Mouse (Mus musculus) T-helper 2 cell (primary cell): Measurements from ENCODE around the gene Slc25a28.

Source experiments
- in situ Hi-C: fragments of 300-600 bp; cut with MboI, MseI; formaldehyde crosslinking; loops from one replicate; pipeline ENCODE4 v1.15.1; 2025; ENCODE audit warnings: high pct_unique_total_duplicates

Slc25a28 gene

GRCm38 (mm10) chr19:43674730-43675524 lies at the start of gene Slc25a28:
Gene Slc25a28 (minus strand): TSS chr19:43674881.
- in situ Hi-C loops = loop anchor here (25.0 kb wide), 1 partner anchor 1688 kb away; the partner anchor contains the start of genes Mms19 and Ubtd1

GRCm38 (mm10) chr19:43724194-43724593 lies 49.5 kb upstream of the Slc25a28 start:
- in situ Hi-C loops = no loop called here

GRCm38 (mm10) chr19:43723501-43723900 lies 48.8 kb upstream of the Slc25a28 start:
- in situ Hi-C loops = no loop called here

DNA sequence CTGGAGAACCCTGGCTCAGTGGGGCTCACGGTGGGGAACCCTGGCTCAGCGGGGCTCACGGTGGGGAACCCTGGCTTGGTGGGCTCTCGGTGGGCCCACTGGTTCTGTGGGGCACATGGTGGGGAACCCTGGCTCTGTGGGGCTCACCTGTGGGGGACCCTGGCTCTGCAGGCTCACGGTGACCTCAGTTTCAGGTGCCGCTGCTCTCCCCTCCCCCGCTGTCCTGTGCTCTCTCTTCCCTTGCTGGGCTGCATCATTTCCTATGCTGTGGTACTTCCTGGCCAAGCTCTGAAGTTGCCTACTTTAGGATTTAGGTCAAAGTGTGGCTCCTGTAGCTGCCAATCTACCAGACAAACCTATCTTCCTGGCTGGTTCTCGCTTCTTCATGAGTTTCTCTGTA lies 48.2 kb upstream of the Slc25a28 start:
- in situ Hi-C loops = no loop called here

GRCm38 (mm10) chr19:43720061-43720460 lies 45.4 kb upstream of the Slc25a28 start:
- in situ Hi-C loops = no loop called here

DNA sequence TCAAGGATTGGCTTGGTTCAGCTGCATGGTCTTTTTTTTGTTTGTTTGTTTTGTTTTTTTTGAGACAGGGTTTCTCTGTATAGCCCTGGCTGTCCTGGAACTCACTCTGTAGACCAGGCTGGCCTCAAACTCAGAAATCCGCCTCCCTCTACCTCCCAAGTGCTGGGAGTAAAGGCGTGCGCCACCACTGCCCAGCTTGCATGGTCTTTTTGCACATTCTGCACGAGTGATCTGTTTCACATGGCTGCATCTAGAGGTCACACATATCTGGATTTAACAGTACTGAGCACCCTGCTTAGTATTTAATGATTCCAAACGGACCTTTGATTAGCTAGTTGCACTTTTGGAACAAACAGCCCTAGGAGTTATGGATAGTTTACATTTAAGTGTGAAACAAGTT lies 37.3 kb upstream of the Slc25a28 start:
- in situ Hi-C loops = no loop called here

GRCm38 (mm10) chr19:43711159-43711916 lies 36.7 kb upstream of the Slc25a28 start:
- in situ Hi-C loops = no loop called here

- in situ Hi-C loops = no loop called here
Observed at GRCm38 (mm10) chr19:43709317-43709716, 34.6 kb upstream of the Slc25a28 start.

- in situ Hi-C loops = no loop called here
Observed at GRCm38 (mm10) chr19:43708206-43708605, 33.5 kb upstream of the Slc25a28 start.

DNA sequence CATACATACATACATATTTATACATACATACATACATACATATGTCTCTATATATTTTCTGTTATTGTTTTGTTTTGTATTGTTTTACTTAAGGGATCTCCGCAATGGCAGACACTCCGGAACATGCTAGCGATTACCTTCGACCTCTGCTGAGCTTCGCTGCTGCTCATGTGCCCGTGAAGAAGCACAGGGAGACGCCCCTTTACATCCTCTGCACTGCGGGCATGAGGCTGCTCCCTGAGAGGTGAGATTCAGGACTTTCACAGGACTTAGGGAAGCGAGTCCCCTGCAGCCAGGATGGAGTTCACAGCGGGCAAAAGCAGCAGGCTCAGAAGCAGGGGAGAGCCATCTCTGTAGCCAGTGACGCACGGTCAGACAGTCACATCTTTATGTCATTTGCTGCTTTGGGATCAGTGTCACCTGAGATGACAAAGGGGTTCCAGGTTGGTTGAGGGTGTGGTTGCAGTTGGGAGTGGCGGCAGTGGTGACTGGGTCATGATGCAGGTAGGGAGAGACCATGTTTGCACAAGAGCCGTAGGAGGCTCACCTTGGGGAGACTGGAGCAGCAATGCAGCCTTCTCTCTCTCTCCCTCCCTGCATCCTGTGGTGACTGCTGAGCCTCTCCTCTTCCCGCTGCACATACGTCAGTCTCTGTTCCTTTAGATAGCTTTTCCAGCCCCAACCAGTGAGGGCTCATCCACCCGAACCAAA lies 30.3 kb upstream of the Slc25a28 start:
- in situ Hi-C loops = no loop called here

- in situ Hi-C loops = no loop called here
Observed at GRCm38 (mm10) chr19:43704211-43704610, 29.5 kb upstream of the Slc25a28 start.

GRCm38 (mm10) chr19:43699763-43700155 lies 25.1 kb upstream of the Slc25a28 start:
- in situ Hi-C loops = loop anchor here (25.0 kb wide), 1 partner anchor 1712 kb away; the partner anchor contains the start of genes Mms19 and Ubtd1

DNA sequence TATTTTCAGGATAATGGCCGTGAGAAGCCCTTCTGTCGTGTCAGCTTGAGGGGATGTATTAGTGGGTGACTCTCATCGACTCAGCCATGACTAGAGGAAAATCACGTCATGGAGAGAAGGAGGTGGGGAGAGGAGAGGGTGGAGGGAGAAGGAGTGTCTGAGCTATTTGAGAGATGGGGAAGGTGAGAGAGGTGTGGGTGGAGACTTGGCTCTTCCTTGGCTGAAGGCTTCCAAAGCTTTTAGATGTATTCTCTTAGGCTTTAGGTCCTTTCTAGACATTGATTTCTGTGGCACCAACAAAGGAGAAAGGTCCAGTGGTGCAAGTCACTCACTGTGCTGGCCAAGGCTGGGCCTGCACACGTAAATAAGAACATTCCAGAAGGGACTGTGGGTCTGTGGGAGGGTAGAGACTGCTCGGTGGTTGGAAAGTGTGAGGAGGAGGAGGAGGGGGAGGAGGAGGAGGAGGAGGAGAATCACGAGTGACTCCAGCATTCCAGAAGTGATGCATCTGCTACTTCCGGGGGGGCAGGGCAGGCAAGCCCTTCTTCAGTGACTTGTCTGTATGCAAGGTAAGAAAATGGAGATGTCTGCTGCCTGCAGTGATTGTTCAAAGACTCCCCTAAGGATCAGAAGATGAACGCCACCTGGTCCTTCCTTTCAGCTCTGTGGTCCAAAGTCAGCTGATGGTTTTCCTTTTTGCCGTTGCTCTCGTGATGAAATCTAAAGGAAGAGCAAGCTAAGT lies 24.5 kb upstream of the Slc25a28 start:
- in situ Hi-C loops = loop anchor here (25.0 kb wide), 1 partner anchor 1712 kb away; the partner anchor contains the start of genes Mms19 and Ubtd1

- in situ Hi-C loops = loop anchor here (25.0 kb wide), 1 partner anchor 1711 kb away; the partner anchor contains the start of genes Mms19 and Ubtd1
Observed at GRCm38 (mm10) chr19:43697666-43698370, 23.1 kb upstream of the Slc25a28 start.

DNA sequence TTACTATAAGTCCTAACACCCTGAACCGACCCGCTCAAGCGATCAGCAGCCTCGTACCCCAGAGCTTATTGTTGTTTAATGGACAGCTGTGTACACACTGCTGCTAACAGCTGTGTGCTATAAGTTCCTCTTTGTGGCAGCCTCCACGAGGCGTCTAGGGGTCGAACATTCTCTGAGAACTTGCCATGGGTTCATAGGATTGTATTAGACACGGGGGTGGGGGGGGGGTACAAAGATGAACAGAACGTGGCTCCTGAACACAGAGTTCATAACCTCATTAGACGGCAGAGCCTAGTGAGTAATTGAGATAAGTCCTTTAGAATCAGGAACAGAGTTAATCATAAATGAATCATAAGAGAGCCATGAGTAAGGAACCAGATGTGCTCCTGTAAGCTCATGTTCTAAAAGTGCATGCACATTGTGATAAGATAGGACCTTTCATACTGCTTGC lies 20.9 kb upstream of the Slc25a28 start:
- in situ Hi-C loops = loop anchor here (25.0 kb wide), 1 partner anchor 1708 kb away; the partner anchor contains the start of genes Mms19 and Ubtd1

GRCm38 (mm10) chr19:43692815-43693214 lies 18.1 kb upstream of the Slc25a28 start:
- in situ Hi-C loops = loop anchor here (25.0 kb wide), 1 partner anchor 1706 kb away; the partner anchor contains the start of genes Mms19 and Ubtd1

- in situ Hi-C loops = loop anchor here (5.0 to 25.0 kb wide), 2 partner anchors 63 to 1702 kb away; partner anchors contain the start of genes Cox15, Cutc, Mms19 and Ubtd1
Observed at GRCm38 (mm10) chr19:43689419-43690246, 15.0 kb upstream of the Slc25a28 start, which contains the start of gene Entpd7. Gene Entpd7 (plus strand): TSS chr19:43689672.

- in situ Hi-C loops = loop anchor here (25.0 kb wide), 1 partner anchor 1694 kb away; the partner anchor contains the start of genes Mms19 and Ubtd1
Observed at GRCm38 (mm10) chr19:43681541-43681940, 6.9 kb upstream of the Slc25a28 start.

- in situ Hi-C loops = loop anchor here (25.0 kb wide), 1 partner anchor 1692 kb away; the partner anchor contains the start of genes Mms19 and Ubtd1
Observed at GRCm38 (mm10) chr19:43679474-43679981, 4.8 kb upstream of the Slc25a28 start.
